ENCODE assay signal across 7 mouse cellular contexts in the genomic region with DNA sequence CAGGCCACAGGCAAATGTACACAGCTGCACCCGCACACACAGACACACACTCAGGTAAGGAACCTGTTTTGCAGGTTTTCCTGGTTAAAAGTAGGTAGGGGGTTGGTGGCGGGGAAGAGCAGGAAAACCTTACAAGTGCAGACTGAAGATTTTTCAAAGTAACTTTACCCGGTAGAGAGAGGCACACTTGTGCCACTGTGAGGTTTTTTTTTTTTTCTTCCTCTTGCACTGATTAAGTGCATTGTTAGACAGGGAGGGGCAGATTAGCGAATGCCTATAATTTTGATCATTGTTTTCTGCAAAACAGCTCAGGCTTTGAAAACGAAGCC.
A peak's percentile ranks its signal among the peaks of the same experiment; 100 is the strongest.
DNase-seq lines count a peak whose midpoint lies in the region; ATAC-seq lines count a peak whose summit lies in the region.

No protein-coding gene starts in this region.

- 10% methylated on average over 5 of the region's 5 CpGs for WGBS in embryonic facial prominence, embryonic 14.5 days
- 7% methylated on average over 5 of the region's 5 CpGs for WGBS in kidney, embryonic 14.5 days

- H3K9ac ChIP-seq in embryonic facial prominence, embryonic 14.5 days (ENCODE audit: low read depth, low read length) = no peak overlapping the region
- no peak overlapping the region for H3K9ac ChIP-seq in kidney, embryonic 14.5 days (ENCODE audit: low read depth, low read length)

- peaks cover 17% of the 10 kb centered on the region for H3K4me1 ChIP-seq in embryonic facial prominence, embryonic 14.5 days (ENCODE audit: control insufficient read depth, insufficient read depth, low read length)
- peaks cover 13% of the 10 kb centered on the region for H3K4me1 ChIP-seq in kidney, embryonic 14.5 days (ENCODE audit: control insufficient read depth, insufficient read depth, low read length)

- peak overlapping the region; percentile 51 for H3K4me2 ChIP-seq in embryonic facial prominence, embryonic 14.5 days (ENCODE audit: low read depth, low read length)
- peak overlapping the region; percentile 46 for H3K4me2 ChIP-seq in kidney, embryonic 14.5 days (replicated peaks; ENCODE audit: low read depth, low read length)

- peak; percentile 91 for DNase-seq in R1 (ENCODE audit: low read depth, low spot score)
- peak; percentile 88 for DNase-seq in embryonic facial prominence, embryonic 14.5 days (ENCODE audit: low spot score)
- DNase-seq in lung, postnatal 36 days = peak; percentile 79
- DNase-seq in natural killer cell, adult 2 months (ENCODE audit: low spot score in 2 of 2) = no peak
- no peak for DNase-seq in right cerebral cortex, adult 2 months (ENCODE audit: low spot score in 2 of 2)
- DNase-seq in cerebellum, postnatal 14 days = no peak

- peak; percentile 91 for ATAC-seq in embryonic facial prominence, embryonic 14.5 days (ENCODE audit: low read depth)
- ATAC-seq in kidney, embryonic 14.5 days (ENCODE audit: low FRiP score, low TSS enrichment) = peak; percentile 82

- H3K27ac ChIP-seq in embryonic facial prominence, embryonic 14.5 days (replicated peaks; ENCODE audit: low read depth, low read length) = peak overlapping the region; percentile 49; the same call in 1 of the 2 replicates
- peak overlapping the region; percentile 69; the same call in 1 of the 2 replicates for H3K27ac ChIP-seq in kidney, embryonic 14.5 days (ENCODE audit: low read depth, low read length)

- H3K36me3 ChIP-seq in embryonic facial prominence, embryonic 14.5 days (ENCODE audit: control insufficient read depth, insufficient read depth, low read length) = no peaks in the 10 kb centered on the region
- peaks cover 3% of the 10 kb centered on the region; the same call in 1 of the 2 replicates for H3K36me3 ChIP-seq in kidney, embryonic 14.5 days (ENCODE audit: control insufficient read depth, insufficient read depth, low read length)

- H3K9me3 ChIP-seq in embryonic facial prominence, embryonic 14.5 days (ENCODE audit: control insufficient read depth, low read length) = no peaks in the 10 kb centered on the region
- H3K9me3 ChIP-seq in kidney, embryonic 14.5 days (ENCODE audit: control insufficient read depth, low read length) = no peaks in the 10 kb centered on the region

- no peaks in the 10 kb centered on the region for H3K27me3 ChIP-seq in embryonic facial prominence, embryonic 14.5 days (replicated peaks; ENCODE audit: control insufficient read depth, insufficient read depth, low read length)
- no peaks in the 10 kb centered on the region for H3K27me3 ChIP-seq in kidney, embryonic 14.5 days (ENCODE audit: control insufficient read depth, insufficient read depth, low read length)

- peak overlapping the region; percentile 25 for H3K4me3 ChIP-seq in embryonic facial prominence, embryonic 14.5 days (ENCODE audit: low read depth, low read length)
- peak overlapping the region; percentile 19; the same call in 1 of the 2 replicates for H3K4me3 ChIP-seq in kidney, embryonic 14.5 days (ENCODE audit: low read length)

Comparison
In these comparisons a context has a peak if more than half of its experiments do, and no peak if none do; other contexts are left out.
1. DNase-seq: peak in R1 (single experiment), embryonic facial prominence, embryonic 14.5 days (single experiment) and lung, postnatal 36 days (single experiment); none in natural killer cell, adult 2 months (0 of 2), right cerebral cortex, adult 2 months (0 of 2) and cerebellum, postnatal 14 days (0 of 2).